Mouse (Mus musculus) thymus, postnatal 36 days (tissue): ENCODE data around the gene Taar9.
"Not testable (repeated sequence)": the region's sequence is repeated elsewhere in the genome, so short reads cannot be mapped to it uniquely, and the experiment has no call there.

Experiments used
- DNase-seq, 2 experiments: peaks; one replicate each; pipeline ENCODE4 v3.0.0; 2022; ENCODE audit warnings: mixed read lengths in 2 of 2

The Taar9 gene

DNA sequence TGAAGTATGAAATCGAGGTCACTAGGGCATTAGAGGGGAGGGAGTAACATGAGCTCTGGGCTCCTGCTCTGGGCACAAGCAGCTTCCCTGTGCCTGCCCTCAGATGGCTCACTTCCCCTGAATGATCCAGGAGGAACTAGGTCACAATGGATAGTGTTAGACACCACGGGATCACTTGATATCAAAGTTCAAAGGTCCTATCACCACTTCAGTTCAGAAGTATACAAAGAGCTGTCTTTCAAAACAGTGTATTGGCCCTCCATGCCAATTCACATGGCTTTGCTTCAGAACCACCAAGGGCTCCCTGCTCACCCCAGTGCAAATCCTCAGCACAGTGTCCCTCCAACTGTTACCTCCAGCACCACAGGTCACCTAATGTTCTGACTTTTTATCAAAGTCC is 34.6 kb downstream of the Taar9 start:
- not testable (repeated sequence) for DNase-seq

DNA sequence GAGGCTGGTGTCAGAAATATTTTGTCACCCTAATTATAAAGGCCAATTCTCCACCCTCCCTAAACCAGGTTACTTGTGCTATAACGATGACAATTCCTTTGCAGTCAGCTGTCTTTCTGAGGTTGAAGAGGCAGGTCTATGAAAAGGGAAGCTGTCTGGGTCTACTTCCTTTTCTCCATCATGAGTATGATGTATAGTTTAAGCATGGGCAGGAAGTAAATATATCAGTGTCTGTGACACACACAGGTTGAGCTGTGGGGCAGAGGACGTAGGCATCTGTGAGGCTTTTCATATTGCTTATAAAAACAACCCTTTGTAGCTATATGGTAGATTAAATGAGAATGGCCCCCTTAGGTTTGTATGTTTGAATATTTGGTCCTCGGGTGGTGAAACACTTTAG is 50.3 kb downstream of the Taar9 start:
- no peak for DNase-seq
